Mouse (Mus musculus) neural tube, embryonic 15.5 days (tissue): ENCODE measurements at regions not wholly inside any gene's neighbourhood (a gene's known extent, or its start where the extent isn't known, plus 50 kb on each side); places are given as distances from the start of the nearest gene placed in this dataset.

Experiments
- ATAC-seq: fragments of 200-750 bp; cut with Nextera tagmentation; 2 replicates; pipeline ENCODE4 v1.8.0; 2017; ENCODE audit warnings: mild to moderate bottlenecking, moderate TSS enrichment, moderate library complexity; ENCODE audit not compliant: low FRiP score
- H3K27ac ChIP-seq: fragments of 300-500 bp; sonication (generic); replicated peaks from 2 replicates; pipeline ENCODE4 v1.5.1; 2015; ENCODE audit warnings: mild to moderate bottlenecking, inconsistent platforms
- H3K27me3 ChIP-seq: fragments of 300-500 bp; sonication (generic); replicated peaks from 2 replicates; pipeline ENCODE4 v1.6.1; 2015; ENCODE audit warnings: inconsistent platforms
- H3K36me3 ChIP-seq: fragments of 300-500 bp; sonication (generic); 2 replicates; pipeline ENCODE4 v1.6.1; 2015; ENCODE audit warnings: inconsistent platforms
- H3K4me1 ChIP-seq: fragments of 300-500 bp; sonication (generic); 2 replicates; pipeline ENCODE4 v1.6.1; 2015; ENCODE audit warnings: inconsistent platforms
- H3K4me2 ChIP-seq: fragments of 300-500 bp; sonication (generic); 2 replicates; pipeline ENCODE4 v1.6.1; 2015; ENCODE audit warnings: inconsistent platforms, mild to moderate bottlenecking, moderate library complexity
- H3K4me3 ChIP-seq: fragments of 300-500 bp; sonication (generic); replicated peaks from 2 replicates; pipeline ENCODE4 v1.5.1; 2015; ENCODE audit warnings: mild to moderate bottlenecking, inconsistent platforms
- H3K9ac ChIP-seq: fragments of 300-500 bp; sonication (generic); replicated peaks from 2 replicates; pipeline ENCODE4 v1.6.1; 2015; ENCODE audit warnings: mild to moderate bottlenecking, inconsistent platforms
- H3K9me3 ChIP-seq: fragments of 300-500 bp; sonication (generic); replicated peaks from 2 replicates; pipeline ENCODE4 v1.6.1; 2016; ENCODE audit warnings: inconsistent platforms
- WGBS: fragments of 180-500 bp; shearing (Covaris S2); methylation state at CpG from one replicate; pipeline ENCODE4 v1.1.7; 2015; ENCODE audit warnings: mixed read lengths; 5-methylcytosine and 5-hydroxymethylcytosine counted together

GRCm38 (mm10) chr5:26338191-26338590 is 80.7 kb downstream of the Gm7361 start:
- H3K36me3 ChIP-seq, result no peaks in the 10 kb centered on the region
- H3K27ac ChIP-seq, result no peak overlapping the region
- no peak overlapping the region for H3K9ac ChIP-seq
- no peaks in the 10 kb centered on the region for H3K9me3 ChIP-seq
- no peak overlapping the region for H3K4me3 ChIP-seq
- no peaks in the 10 kb centered on the region for H3K4me1 ChIP-seq
- no peak for ATAC-seq
- no peaks in the 10 kb centered on the region for H3K27me3 ChIP-seq
- no peak overlapping the region for H3K4me2 ChIP-seq

GRCm38 (mm10) chr5:26339266-26339665 is 81.8 kb downstream of the Gm7361 start:
- ATAC-seq, result no peak
- H3K9me3 ChIP-seq, result no peaks in the 10 kb centered on the region
- H3K4me3 ChIP-seq, result no peak overlapping the region
- no peaks in the 10 kb centered on the region for H3K4me1 ChIP-seq
- H3K36me3 ChIP-seq, result no peaks in the 10 kb centered on the region
- H3K27ac ChIP-seq, result no peak overlapping the region
- H3K27me3 ChIP-seq, result no peaks in the 10 kb centered on the region
- no peak overlapping the region for H3K9ac ChIP-seq
- H3K4me2 ChIP-seq, result no peak overlapping the region
- 96% methylated on average over 1 of the region's 1 CpGs for WGBS

GRCm38 (mm10) chr5:26355156-26355555 is 97.7 kb downstream of the Gm7361 start:
- WGBS, result 96% methylated on average over 10 of the region's 10 CpGs
- Histone ChIP-seq H3K4me1 (no peaks in the 10 kb centered on the region), H3K27ac (no peak overlapping the region), H3K9ac (no peak overlapping the region), H3K9me3 (no peaks in the 10 kb centered on the region), H3K4me2 (no peak overlapping the region), H3K36me3 (no peaks in the 10 kb centered on the region), H3K4me3 (no peak overlapping the region), H3K27me3 (no peaks in the 10 kb centered on the region)
- ATAC-seq, result no peak

GRCm38 (mm10) chr5:26359082-26359481 is 101.6 kb downstream of the Gm7361 start:
- ATAC-seq, result no peak
- Histone ChIP-seq H3K4me3 (no peak overlapping the region), H3K9me3 (no peaks in the 10 kb centered on the region), H3K36me3 (no peaks in the 10 kb centered on the region), H3K4me2 (no peak overlapping the region), H3K27me3 (no peaks in the 10 kb centered on the region), H3K9ac (no peak overlapping the region), H3K4me1 (no peaks in the 10 kb centered on the region), H3K27ac (no peak overlapping the region)
- 90% methylated on average over 3 of the region's 3 CpGs for WGBS

- no peaks in the 10 kb centered on the region for H3K27me3 ChIP-seq
- H3K27ac ChIP-seq, result no peak overlapping the region
- no peaks in the 10 kb centered on the region for H3K36me3 ChIP-seq
- H3K4me1 ChIP-seq, result 0 out of 2 replicates have a peak, but pooled peaks cover 5% of the 10 kb centered on the region
- no peak overlapping the region for H3K9ac ChIP-seq
- no peaks in the 10 kb centered on the region for H3K9me3 ChIP-seq
- no peak overlapping the region for H3K4me2 ChIP-seq
- ATAC-seq, result peak; percentile 47; the same call in 1 of the 2 replicates
- 64% methylated on average over 10 of the region's 10 CpGs for WGBS
- H3K4me3 ChIP-seq, result no peak overlapping the region
Observed at GRCm38 (mm10) chr5:26374175-26374984, 116.9 kb downstream of the Gm7361 start.

GRCm38 (mm10) chr5:26407088-26407672 is 149.7 kb downstream of the Gm7361 start:
- ATAC-seq, result no peak
- no peak overlapping the region for H3K27ac ChIP-seq
- WGBS, result 76% methylated on average over 2 of the region's 2 CpGs
- no peak overlapping the region for H3K4me2 ChIP-seq
- no peaks in the 10 kb centered on the region for H3K27me3 ChIP-seq
- H3K4me3 ChIP-seq, result no peak overlapping the region
- H3K9ac ChIP-seq, result no peak overlapping the region
- no peaks in the 10 kb centered on the region for H3K36me3 ChIP-seq
- H3K4me1 ChIP-seq, result no peaks in the 10 kb centered on the region
- no peaks in the 10 kb centered on the region for H3K9me3 ChIP-seq

- WGBS, result 56% methylated on average over 1 of the region's 1 CpGs
- Histone ChIP-seq H3K4me2 (no peak overlapping the region), H3K27ac (no peak overlapping the region), H3K9me3 (no peaks in the 10 kb centered on the region), H3K9ac (no peak overlapping the region), H3K4me3 (no peak overlapping the region), H3K36me3 (no peaks in the 10 kb centered on the region), H3K4me1 (no peaks in the 10 kb centered on the region), H3K27me3 (no peaks in the 10 kb centered on the region)
- no peak for ATAC-seq
Observed at GRCm38 (mm10) chr5:26413185-26413584, 155.7 kb downstream of the Gm7361 start.

- no peaks in the 10 kb centered on the region for H3K9me3 ChIP-seq
- no peak overlapping the region for H3K9ac ChIP-seq
- no peaks in the 10 kb centered on the region for H3K27me3 ChIP-seq
- 77% methylated on average over 4 of the region's 4 CpGs for WGBS
- H3K4me1 ChIP-seq, result no peaks in the 10 kb centered on the region
- H3K27ac ChIP-seq, result no peak overlapping the region
- no peak overlapping the region for H3K4me3 ChIP-seq
- H3K36me3 ChIP-seq, result no peaks in the 10 kb centered on the region
- no peak for ATAC-seq
- no peak overlapping the region for H3K4me2 ChIP-seq
Observed at GRCm38 (mm10) chr5:26444331-26445200, 187.1 kb downstream of the Gm7361 start.

GRCm38 (mm10) chr5:26451306-26451705 is 193.8 kb downstream of the Gm7361 start:
- Histone ChIP-seq H3K9me3 (no peaks in the 10 kb centered on the region), H3K4me1 (no peaks in the 10 kb centered on the region), H3K27ac (no peak overlapping the region), H3K27me3 (no peaks in the 10 kb centered on the region), H3K4me2 (no peak overlapping the region), H3K4me3 (no peak overlapping the region), H3K36me3 (no peaks in the 10 kb centered on the region), H3K9ac (no peak overlapping the region)
- WGBS, result 67% methylated on average over 1 of the region's 1 CpGs
- no peak for ATAC-seq

- H3K4me3 ChIP-seq, result no peak overlapping the region
- H3K4me1 ChIP-seq, result no peaks in the 10 kb centered on the region
- H3K9ac ChIP-seq, result no peak overlapping the region
- no peak overlapping the region for H3K27ac ChIP-seq
- no peak overlapping the region for H3K4me2 ChIP-seq
- H3K36me3 ChIP-seq, result no peaks in the 10 kb centered on the region
- 85% methylated on average over 4 of the region's 4 CpGs for WGBS
- no peaks in the 10 kb centered on the region for H3K27me3 ChIP-seq
- no peak for ATAC-seq
- no peaks in the 10 kb centered on the region for H3K9me3 ChIP-seq
Observed at GRCm38 (mm10) chr5:26457627-26458026, 200.1 kb downstream of the Gm7361 start.

- 33% methylated on average over 1 of the region's 1 CpGs for WGBS
- Histone ChIP-seq H3K27me3 (no peaks in the 10 kb centered on the region), H3K4me2 (no peak overlapping the region), H3K27ac (no peak overlapping the region), H3K4me1 (no peaks in the 10 kb centered on the region), H3K9ac (no peak overlapping the region), H3K36me3 (no peaks in the 10 kb centered on the region), H3K9me3 (no peaks in the 10 kb centered on the region), H3K4me3 (no peak overlapping the region)
- no peak for ATAC-seq
Observed at GRCm38 (mm10) chr5:26466666-26467065, 209.2 kb downstream of the Gm7361 start.

- WGBS, result 88% methylated on average over 2 of the region's 2 CpGs
- ATAC-seq, result no peak
- no peak overlapping the region for H3K4me3 ChIP-seq
Observed at GRCm38 (mm10) chr5:26485726-26486125, 228.2 kb downstream of the Gm7361 start.

More at GRCm38 (mm10) chr5:26485726-26486125, 228.2 kb downstream of the Gm7361 start:
- no peaks in the 10 kb centered on the region for H3K27me3 ChIP-seq
- H3K4me1 ChIP-seq, result no peaks in the 10 kb centered on the region
- H3K9me3 ChIP-seq, result no peaks in the 10 kb centered on the region
- no peak overlapping the region for H3K27ac ChIP-seq
- H3K36me3 ChIP-seq, result no peaks in the 10 kb centered on the region
- no peak overlapping the region for H3K9ac ChIP-seq
- H3K4me2 ChIP-seq, result no peak overlapping the region
